In the genomic region with DNA sequence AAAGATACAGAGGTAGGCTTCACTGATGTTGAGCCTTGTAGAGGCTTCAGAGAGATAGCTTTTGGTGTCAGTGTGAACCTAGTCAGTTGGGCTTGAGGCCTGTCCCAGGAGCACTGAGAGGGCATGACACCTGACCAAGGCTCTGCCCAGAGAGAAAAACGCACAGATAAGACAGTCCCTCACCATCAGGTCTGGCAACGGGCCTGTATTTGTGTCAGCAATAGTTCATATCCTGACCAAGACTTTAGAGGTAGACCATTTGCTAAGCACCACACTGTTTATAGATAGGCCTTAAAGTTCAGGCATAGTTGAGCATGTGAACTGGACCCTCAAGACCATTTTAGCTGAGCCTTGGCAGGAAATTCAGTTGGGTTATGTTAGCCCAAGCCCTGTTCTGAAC, we compare ENCODE assay signal across 17 mouse cellular contexts.
"Had no signal": no experiment of that assay in that cellular context is flagged by ENCODE, and none has a peak within 500 bp of the region (broad histone marks: within the 10 kb centered on the region; RNA-seq: fewer than 3 reads in every experiment).

No protein-coding gene starts in this region.

- H3K27ac ChIP-seq: neural tube, embryonic 12.5 days; neural tube, embryonic 13.5 days; neural tube, embryonic 15.5 days; stomach, embryonic 15.5 days; stomach, postnatal 0 days had no signal

- H3K4me2 ChIP-seq: neural tube, embryonic 12.5 days had no signal

- H3K4me1 ChIP-seq: neural tube, embryonic 12.5 days; neural tube, embryonic 13.5 days; stomach, embryonic 15.5 days had no signal

- DNase-seq: retina, postnatal 1 day; right cerebral cortex, adult 18-20 months; right cerebral cortex, postnatal 14 days; right cerebral cortex, postnatal 25 days; right cerebral cortex, postnatal 4 days; spleen, adult 18-20 months; thymus, adult 18-20 months; thymus, adult 2 months; thymus, postnatal 14 days; thymus, postnatal 25 days; thymus, postnatal 36 days; thymus, postnatal 4 days had no signal

- H3K9ac ChIP-seq: neural tube, embryonic 12.5 days; neural tube, embryonic 13.5 days; neural tube, embryonic 15.5 days; stomach, embryonic 15.5 days had no signal

- H3K9me3 ChIP-seq: neural tube, embryonic 12.5 days; neural tube, embryonic 13.5 days; neural tube, embryonic 15.5 days; stomach, embryonic 15.5 days had no signal

- H3K27me3 ChIP-seq: neural tube, embryonic 15.5 days; stomach, embryonic 15.5 days had no signal

- H3K36me3 ChIP-seq: neural tube, embryonic 12.5 days; neural tube, embryonic 13.5 days; neural tube, embryonic 15.5 days; stomach, embryonic 15.5 days had no signal

- H3K4me3 ChIP-seq: neural tube, embryonic 12.5 days; neural tube, embryonic 13.5 days; neural tube, embryonic 15.5 days had no signal
